Mouse (Mus musculus) hindbrain, embryonic 14.5 days (tissue): ENCODE measurements around the gene BC107364. TPM values are rescaled to one million over a fixed set of nuclear protein-coding genes. Genes with fewer than 3 reads are reported as not detected.
A peak's percentile ranks its signal among the peaks of the same experiment; 100 is the strongest.
"Not testable (repeated sequence)": the region's sequence is repeated elsewhere in the genome, so short reads cannot be mapped to it uniquely, and the experiment has no call there.

Source experiments
- ATAC-seq: fragments of 200-750 bp; cut with Nextera tagmentation; 2 replicates; pipeline ENCODE4 v1.8.0; 2017; ENCODE audit warnings: moderate number of reproducible peaks, mild to moderate bottlenecking, moderate TSS enrichment, moderate library complexity; ENCODE audit not compliant: low FRiP score
- DNase-seq: peaks from one replicate; pipeline ENCODE4 v3.0.0-alpha.2; 2015; ENCODE audit warnings: low spot score
- H3K27ac ChIP-seq: fragments of 300-500 bp; sonication (generic); 2 replicates; pipeline ENCODE4 v1.5.1; 2014; ENCODE audit warnings: mild to moderate bottlenecking, moderate library complexity
- H3K27me3 ChIP-seq: fragments of 300-500 bp; sonication (generic); 2 replicates; pipeline ENCODE4 v1.6.1; 2014; ENCODE audit warnings: mild to moderate bottlenecking, low read length, mixed read lengths; ENCODE audit not compliant: control insufficient read depth, insufficient read depth
- H3K36me3 ChIP-seq: fragments of 300-500 bp; sonication (generic); replicated peaks from 2 replicates; pipeline ENCODE4 v1.6.1; 2014; ENCODE audit not compliant: control insufficient read depth, insufficient read depth
- H3K4me1 ChIP-seq: fragments of 300-500 bp; sonication (generic); replicated peaks from 2 replicates; pipeline ENCODE4 v1.6.1; 2014; ENCODE audit warnings: antibody characterized with exemption, low read length, mixed read lengths; ENCODE audit not compliant: control insufficient read depth, insufficient read depth
- H3K4me2 ChIP-seq: fragments of 300-500 bp; sonication (generic); replicated peaks from 2 replicates; pipeline ENCODE4 v1.6.1; 2014; ENCODE audit warnings: mild to moderate bottlenecking, moderate library complexity
- H3K4me3 ChIP-seq: fragments of 300-500 bp; sonication (generic); replicated peaks from 2 replicates; pipeline ENCODE4 v1.5.1; 2014; ENCODE audit warnings: mild to moderate bottlenecking, low read length
- H3K9ac ChIP-seq: fragments of 300-500 bp; sonication (generic); 2 replicates; pipeline ENCODE4 v1.6.1; 2014
- H3K9me3 ChIP-seq: fragments of 300-500 bp; sonication (generic); 2 replicates; pipeline ENCODE4 v1.6.1; 2016; ENCODE audit warnings: low read length; ENCODE audit not compliant: control insufficient read depth
- WGBS: fragments of 180-500 bp; shearing (Covaris S2); extraction: QIAGEN DNeasy Blood & Tissue Kit; methylation state at CpG from one replicate; pipeline ENCODE4 v1.1.7; 2014; 5-methylcytosine and 5-hydroxymethylcytosine counted together
- polyA plus RNA-seq: library from polyadenylated mRNA; unstranded; fragments of >200 nt; fragmentation: Nextera tagmentation; extraction: Ambion mirVana; gene quantifications from 2 replicates; pipeline ENCODE4 v1.2.1, GENCODE M21; 2014

BC107364 gene
- polyA plus RNA-seq, 1 experiment from 2014 or later: not detected

DNA sequence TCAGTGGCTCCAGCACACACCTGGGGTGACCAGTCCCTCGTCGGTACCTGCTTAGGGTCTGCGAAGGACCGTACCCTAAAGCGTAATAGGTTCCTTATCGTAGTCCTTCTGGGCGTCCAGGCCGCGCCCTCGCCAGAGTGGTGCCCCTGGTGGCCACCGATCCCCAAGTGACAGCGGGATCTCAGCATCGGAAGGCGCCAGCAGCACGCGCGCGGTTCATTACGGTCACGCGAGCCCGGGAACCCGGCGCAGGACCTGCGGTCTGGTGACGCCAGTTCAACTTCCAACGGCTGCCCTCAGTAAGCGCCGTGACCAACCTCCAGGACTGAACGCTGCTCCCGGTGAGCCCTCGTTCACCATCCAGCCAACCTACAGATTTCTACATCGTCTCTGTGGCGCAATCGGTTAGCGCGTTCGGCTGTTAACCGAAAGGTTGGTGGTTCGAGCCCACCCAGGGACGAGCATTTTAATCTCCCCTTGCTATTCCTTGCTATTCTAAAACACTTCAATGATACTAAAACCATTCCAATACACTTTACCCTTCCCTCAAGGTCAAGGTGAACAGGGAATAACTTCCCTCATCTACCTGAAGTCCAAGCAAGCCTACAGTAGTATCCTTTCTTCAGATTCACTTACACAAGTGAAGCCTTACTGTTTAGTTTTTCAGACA is 50.1 kb downstream of the BC107364 start:
- 0 out of 2 replicates have a peak, but pooled peaks cover 3% of the 10 kb centered on the region for H3K4me1 ChIP-seq
- H3K27ac ChIP-seq: no peak overlapping the region
- peaks cover 98% of the 10 kb centered on the region for H3K27me3 ChIP-seq
- ATAC-seq (peak; percentile 43), DNase-seq (no peak)
- H3K9ac ChIP-seq: no peak overlapping the region
- WGBS: under 1% methylated on average over 41 of the region's 41 CpGs
- no peaks in the 10 kb centered on the region for H3K36me3 ChIP-seq
- peak overlapping the region; percentile 36 for H3K4me2 ChIP-seq
- H3K4me3 ChIP-seq: peak overlapping the region; percentile 18; the same call in 1 of the 2 replicates
- no peaks in the 10 kb centered on the region for H3K9me3 ChIP-seq

DNA sequence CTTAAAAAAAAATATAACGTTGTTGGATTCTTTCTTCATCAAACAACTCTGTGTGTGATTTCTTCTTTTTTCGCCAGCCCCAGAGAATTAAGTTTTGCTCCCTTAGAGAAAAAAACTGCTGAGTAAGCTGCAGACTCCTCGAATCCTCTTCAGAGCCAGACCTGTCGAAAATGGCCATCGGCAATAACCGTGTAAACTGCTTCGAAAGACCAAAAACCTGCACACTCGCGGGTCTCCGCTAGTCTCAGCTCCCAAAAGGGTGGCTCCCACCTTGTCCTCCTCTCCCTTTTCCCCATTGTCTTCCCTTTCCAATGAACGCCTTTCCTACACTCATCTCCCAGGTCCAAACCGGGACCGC is 50.7 kb downstream of the BC107364 start:
- 2% methylated on average over 13 of the region's 13 CpGs for whole genome bisulfite sequencing
- DNase-seq (no peak), ATAC-seq (no peak)
- Histone ChIP-seq H3K4me1 (0 out of 2 replicates have a peak, but pooled peaks cover 3% of the 10 kb centered on the region), H3K4me2 (peak overlapping the region; percentile 36), H3K27me3 (peaks cover 99% of the 10 kb centered on the region), H3K9ac (no peak overlapping the region), H3K4me3 (peak overlapping the region; percentile 18; the same call in 1 of the 2 replicates), H3K27ac (no peak overlapping the region), H3K9me3 (no peaks in the 10 kb centered on the region), H3K36me3 (no peaks in the 10 kb centered on the region)

DNA sequence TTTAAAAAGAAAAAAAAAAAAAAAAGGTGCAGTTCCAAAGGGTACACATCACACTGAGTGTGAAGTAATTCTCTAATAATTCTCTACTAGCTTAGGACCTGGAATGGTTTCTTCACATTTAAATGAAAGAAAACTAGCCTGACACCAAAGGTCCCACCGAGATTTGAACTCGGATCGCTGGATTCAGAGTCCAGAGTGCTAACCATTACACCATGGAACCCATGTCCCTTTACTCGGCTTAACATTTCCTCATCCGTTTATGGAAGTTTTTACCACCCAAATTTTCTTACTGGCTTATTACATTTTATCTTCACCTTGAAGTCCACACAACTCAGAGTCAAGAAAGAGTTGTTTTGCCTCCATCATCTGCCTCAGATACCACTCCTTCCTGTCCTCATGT is 53.2 kb downstream of the BC107364 start:
- no peaks in the 10 kb centered on the region for H3K36me3 ChIP-seq
- H3K9ac ChIP-seq: no peak overlapping the region
- peaks cover 100% of the 10 kb centered on the region for H3K27me3 ChIP-seq
- 0 out of 2 replicates have a peak, but pooled peaks cover 3% of the 10 kb centered on the region for H3K4me1 ChIP-seq
- H3K9me3 ChIP-seq: no peaks in the 10 kb centered on the region
- 6% methylated on average over 5 of the region's 5 CpGs for WGBS
- no peak overlapping the region for H3K4me2 ChIP-seq
- ATAC-seq (no peak), DNase-seq (no peak)
- no peak overlapping the region for H3K27ac ChIP-seq
- no peak overlapping the region for H3K4me3 ChIP-seq

DNA sequence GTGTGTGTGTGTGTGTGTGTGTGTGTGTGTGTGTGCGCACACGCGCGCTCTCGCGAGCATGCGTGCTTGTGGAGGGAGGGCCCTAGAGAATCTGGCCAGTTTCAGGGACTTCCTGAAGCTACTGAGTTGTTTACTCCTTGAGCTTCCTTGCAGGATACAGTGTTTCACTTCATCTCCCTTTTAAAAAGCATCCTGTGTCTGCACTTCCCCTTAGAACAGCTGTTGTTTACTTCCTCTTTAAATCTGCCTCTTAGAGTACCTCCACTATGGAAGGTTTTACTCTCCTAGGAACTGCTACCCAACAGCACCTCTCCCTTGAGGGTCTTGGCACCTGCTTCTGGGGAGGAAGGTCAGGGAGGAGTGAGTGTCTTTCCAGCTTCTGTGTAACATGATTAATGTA is 55.2 kb downstream of the BC107364 start:
- DNase-seq: no peak
- WGBS: 96% methylated on average over 7 of the region's 7 CpGs

DNA sequence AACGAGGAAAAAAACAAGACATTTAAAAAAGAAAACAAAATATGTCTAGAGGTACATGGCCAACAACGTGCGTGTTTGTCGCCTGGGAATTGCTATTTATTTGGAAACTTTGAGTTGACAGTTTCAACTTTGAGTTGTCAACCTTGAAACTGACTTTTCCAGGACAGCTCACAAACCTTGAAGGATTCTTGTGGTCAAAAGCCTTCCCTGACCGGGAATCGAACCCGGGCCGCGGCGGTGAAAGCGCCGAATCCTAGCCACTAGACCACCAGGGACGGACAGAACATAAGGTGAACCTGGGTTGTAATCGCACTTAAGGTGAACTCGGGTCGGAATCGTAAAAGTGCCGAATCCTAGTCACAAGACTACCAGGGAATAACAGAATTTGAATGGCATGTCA is 64.9 kb downstream of the BC107364 start:
- WGBS: no CpG with 5 or more reads among the region's 18 CpGs
- DNase-seq, H3K9ac ChIP-seq, ATAC-seq, H3K4me1 ChIP-seq, H3K4me3 ChIP-seq, H3K36me3 ChIP-seq, H3K27ac ChIP-seq, H3K9me3 ChIP-seq, H3K4me2 ChIP-seq: not testable (repeated sequence)
- H3K27me3 ChIP-seq: peaks cover 29% of the 10 kb centered on the region

More for the DNA sequence above, 55.2 kb downstream of the BC107364 start:
- no peak for ATAC-seq
- Histone ChIP-seq H3K27ac (no peak overlapping the region), H3K36me3 (no peaks in the 10 kb centered on the region), H3K4me2 (no peak overlapping the region), H3K9ac (no peak overlapping the region), H3K27me3 (peaks cover 96% of the 10 kb centered on the region), H3K4me1 (0 out of 2 replicates have a peak, but pooled peaks cover 2% of the 10 kb centered on the region), H3K4me3 (no peak overlapping the region), H3K9me3 (no peaks in the 10 kb centered on the region)

Other genes starting within 250 kb of the BC107364 start
- gene Bola1, start 232.6 kb downstream of the BC107364 start, polyA plus RNA-seq: 57.0 and 72.4 TPM in 2 replicates
- gene Hist2h2ab, start 232.4 kb downstream of the BC107364 start, polyA plus RNA-seq: 0.55 TPM in 1 of 2 replicates, not detected in the other
- gene Hist2h2ac, start 231.4 kb downstream of the BC107364 start, polyA plus RNA-seq: 1.9 and 2.3 TPM in 2 replicates
- gene Hist2h2be, start 231.2 kb downstream of the BC107364 start, polyA plus RNA-seq: 4.7 and 5.0 TPM in 2 replicates
- gene Hist2h3c2, start 213.2 kb downstream of the BC107364 start, polyA plus RNA-seq: 1.2 and 1.7 TPM in 2 replicates
- gene Hist2h2aa2, start 212.0 kb downstream of the BC107364 start, polyA plus RNA-seq: 32.2 and 46.8 TPM in 2 replicates
- 12.0 and 16.6 TPM in 2 replicates for gene Hist2h2aa1, start 206.8 kb downstream of the BC107364 start, polyA plus RNA-seq
- gene Hist2h3c1, start 205.6 kb downstream of the BC107364 start, polyA plus RNA-seq: 0.18 and 1.6 TPM in 2 replicates
- gene Hist2h4, start 189.0 kb downstream of the BC107364 start, polyA plus RNA-seq: 2.9 and 6.0 TPM in 2 replicates
- gene Hist2h3b, start 183.7 kb downstream of the BC107364 start, polyA plus RNA-seq: 11.2 and 12.3 TPM in 2 replicates
- gene Hist2h2bb, start 182.6 kb downstream of the BC107364 start, polyA plus RNA-seq: 4.1 and 4.7 TPM in 2 replicates
- gene Fcgr1, start 158.3 kb downstream of the BC107364 start, polyA plus RNA-seq: 1.8 and 3.1 TPM in 2 replicates
- gene Hfe2, start 72.9 kb upstream of the BC107364 start, polyA plus RNA-seq: 1.9 and 2.1 TPM in 2 replicates
- 53.2 and 71.4 TPM in 2 replicates for gene Txnip, start 105.7 kb upstream of the BC107364 start, polyA plus RNA-seq
- gene Gm16253, start 124.7 kb upstream of the BC107364 start, polyA plus RNA-seq: 0.39 TPM in 1 of 2 replicates, not detected in the other
- 11.0 and 18.5 TPM in 2 replicates for gene Polr3gl, start 141.9 kb upstream of the BC107364 start, polyA plus RNA-seq
- 17.5 and 22.3 TPM in 2 replicates for gene Ankrd34a, start 144.3 kb upstream of the BC107364 start, polyA plus RNA-seq
- gene Lix1l, start 148.8 kb upstream of the BC107364 start, polyA plus RNA-seq: 6.1 and 6.4 TPM in 2 replicates
- 101 and 104 TPM in 2 replicates for gene Rbm8a, start 177.6 kb upstream of the BC107364 start, polyA plus RNA-seq
- 57.0 and 58.2 TPM in 2 replicates for gene Pex11b, start 183.1 kb upstream of the BC107364 start, polyA plus RNA-seq
- 0.07 TPM in 1 of 2 replicates, not detected in the other for gene Gm42957, start 183.2 kb upstream of the BC107364 start, polyA plus RNA-seq
- gene Itga10, start 193.3 kb upstream of the BC107364 start, polyA plus RNA-seq: 0.86 and 0.99 TPM in 2 replicates
- 1.7 and 1.8 TPM in 2 replicates for gene Ankrd35, start 217.8 kb upstream of the BC107364 start, polyA plus RNA-seq
- gene Pias3, start 244.1 kb upstream of the BC107364 start, polyA plus RNA-seq: 27.5 and 29.3 TPM in 2 replicates